Mouse (Mus musculus) lung, postnatal 0 days (tissue): ENCODE results near the gene Phldb2. TPM values are rescaled to one million over a fixed set of nuclear protein-coding genes. Genes with fewer than 3 reads are reported as not detected.

Source experiments
- ATAC-seq: fragments of 200-750 bp; cut with Nextera tagmentation; 2 replicates; pipeline ENCODE4 v1.8.0; 2017; ENCODE audit warnings: moderate library complexity
- DNase-seq: peaks from one replicate; pipeline ENCODE4 v3.0.0-alpha.2; 2016; ENCODE audit warnings: low spot score
- H3K27ac ChIP-seq: fragments of 300-500 bp; sonication (generic); 2 replicates; pipeline ENCODE4 v1.5.1; 2014; ENCODE audit warnings: antibody characterized with exemption, mild to moderate bottlenecking, low read length, mixed read lengths
- H3K27me3 ChIP-seq: fragments of 300-500 bp; sonication (generic); replicated peaks from 2 replicates; pipeline ENCODE4 v1.6.1; 2014; ENCODE audit warnings: low read length, mixed read lengths; ENCODE audit not compliant: insufficient read depth
- H3K36me3 ChIP-seq: fragments of 300-500 bp; sonication (generic); 2 replicates; pipeline ENCODE4 v1.6.1; 2014; ENCODE audit warnings: low read length, mixed read lengths; ENCODE audit not compliant: insufficient read depth
- H3K4me1 ChIP-seq: fragments of 300-500 bp; sonication (generic); 2 replicates; pipeline ENCODE4 v1.6.1; 2014; ENCODE audit warnings: antibody characterized with exemption, low read depth, low read length, mixed read lengths; ENCODE audit not compliant: insufficient read depth
- H3K4me2 ChIP-seq: fragments of 300-500 bp; sonication (generic); replicated peaks from 2 replicates; pipeline ENCODE4 v1.6.1; 2014; ENCODE audit warnings: low read depth, mild to moderate bottlenecking, low read length, moderate library complexity, mixed read lengths
- H3K4me3 ChIP-seq: fragments of 300-500 bp; sonication (generic); 2 replicates; pipeline ENCODE4 v1.5.1; 2014; ENCODE audit warnings: low read depth, low read length
- H3K9ac ChIP-seq: fragments of 300-500 bp; sonication (generic); replicated peaks from 2 replicates; pipeline ENCODE4 v1.6.1; 2014; ENCODE audit warnings: low read depth, mild to moderate bottlenecking
- H3K9me3 ChIP-seq: fragments of 300-500 bp; sonication (generic); 2 replicates; pipeline ENCODE4 v1.6.1; 2016; ENCODE audit warnings: low read length, mixed read lengths
- CTCF ChIP-seq: IDR thresholded peaks from 2 replicates; pipeline ENCODE4 v1.5.1; 2016; ENCODE audit warnings: antibody characterized with exemption, mild to moderate bottlenecking
- EP300 ChIP-seq: IDR thresholded peaks from 2 replicates; pipeline ENCODE4 v1.6.1; 2016; ENCODE audit warnings: antibody characterized with exemption, mild to moderate bottlenecking, control low read depth
- WGBS: fragments of 180-500 bp; shearing (Covaris S2); extraction: QIAGEN DNeasy Blood & Tissue Kit; methylation state at CpG from one replicate; pipeline ENCODE4 v1.1.7; 2014; 5-methylcytosine and 5-hydroxymethylcytosine counted together
- polyA plus RNA-seq: library from polyadenylated mRNA; unstranded; fragments of >200 nt; fragmentation: Nextera tagmentation; extraction: Ambion mirVana; gene quantifications from 2 replicates; pipeline ENCODE4 v1.2.1, GENCODE M21; 2015

The Phldb2 gene
- polyA plus RNA-seq, 1 experiment from 2014 or later: 54.2 TPM

DNA sequence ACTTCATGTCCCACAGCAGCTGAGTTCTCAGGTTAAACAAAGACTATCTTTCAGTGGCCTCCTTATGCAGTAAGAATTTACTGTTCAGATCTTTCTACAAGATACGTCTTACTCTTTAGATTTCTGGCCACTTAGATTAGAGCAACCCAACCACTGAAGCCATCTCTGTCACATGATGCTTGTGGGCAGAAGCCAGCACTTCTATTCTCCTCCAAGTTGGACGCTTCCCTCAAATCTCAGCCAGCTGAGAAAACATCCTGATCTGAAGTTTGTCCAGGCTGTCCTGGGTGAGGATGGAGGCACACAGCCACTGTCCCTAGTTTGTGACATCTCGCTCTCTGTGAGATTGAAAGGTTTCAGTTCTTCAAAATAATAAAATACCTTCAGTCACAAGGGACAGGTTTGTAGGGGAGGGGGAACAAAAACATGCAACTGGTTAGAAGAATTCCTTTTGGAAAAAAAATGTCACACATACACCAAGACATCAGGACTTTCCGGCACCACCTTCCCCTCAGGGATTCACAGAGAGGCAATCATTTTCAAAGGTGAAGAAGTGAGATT, 3.1 kb upstream of the Phldb2 start:
- 68% methylated on average over 4 of the region's 4 CpGs for WGBS
- Histone ChIP-seq H3K27me3 (no peaks in the 10 kb centered on the region), H3K9ac (no peak overlapping the region), H3K36me3 (no peaks in the 10 kb centered on the region), H3K9me3 (no peaks in the 10 kb centered on the region), H3K27ac (no peak overlapping the region), H3K4me2 (no peak overlapping the region), H3K4me3 (no peak overlapping the region), H3K4me1 (0 out of 2 replicates have a peak, but pooled peaks cover 2% of the 10 kb centered on the region)
- DNase-seq (no peak), ATAC-seq (no peak)
- no peak for TF ChIP-seq EP300
- no peak for TF ChIP-seq CTCF

DNA sequence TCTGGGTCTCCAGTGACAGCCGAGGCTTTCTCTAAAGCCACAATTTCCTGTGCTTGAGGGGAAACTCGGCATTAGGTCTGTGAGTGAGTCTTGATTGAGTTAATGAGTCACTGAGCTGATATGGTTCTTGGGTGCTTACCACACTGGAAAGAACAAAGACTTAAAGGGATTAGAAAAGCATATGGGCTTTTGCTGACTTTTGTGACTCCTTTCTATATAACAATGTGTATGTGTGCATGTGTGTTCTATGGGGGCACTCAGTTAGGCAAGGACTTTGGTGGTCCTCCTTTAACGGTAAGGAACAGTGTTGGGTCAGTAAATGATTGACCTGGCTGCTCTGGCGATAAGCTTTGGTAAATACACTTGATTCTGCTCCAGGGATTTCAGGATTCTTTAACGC, 897 bp downstream of the Phldb2 start:
- no peak overlapping the region for H3K4me2 ChIP-seq
- peak; percentile 75 for DNase-seq
- 28% methylated on average over 5 of the region's 5 CpGs for WGBS
- H3K9me3 ChIP-seq: no peaks in the 10 kb centered on the region
- 0 out of 2 replicates have a peak, but pooled peaks cover 2% of the 10 kb centered on the region for H3K4me1 ChIP-seq
- TF ChIP-seq CTCF: no peak
- TF ChIP-seq EP300: no peak
- peak overlapping the region; percentile 22; the same call in 1 of the 2 replicates for H3K27ac ChIP-seq
- peak; percentile 67 for ATAC-seq
- H3K4me3 ChIP-seq: no peak overlapping the region
- no peaks in the 10 kb centered on the region for H3K27me3 ChIP-seq
- no peak overlapping the region for H3K9ac ChIP-seq
- H3K36me3 ChIP-seq: no peaks in the 10 kb centered on the region

DNA sequence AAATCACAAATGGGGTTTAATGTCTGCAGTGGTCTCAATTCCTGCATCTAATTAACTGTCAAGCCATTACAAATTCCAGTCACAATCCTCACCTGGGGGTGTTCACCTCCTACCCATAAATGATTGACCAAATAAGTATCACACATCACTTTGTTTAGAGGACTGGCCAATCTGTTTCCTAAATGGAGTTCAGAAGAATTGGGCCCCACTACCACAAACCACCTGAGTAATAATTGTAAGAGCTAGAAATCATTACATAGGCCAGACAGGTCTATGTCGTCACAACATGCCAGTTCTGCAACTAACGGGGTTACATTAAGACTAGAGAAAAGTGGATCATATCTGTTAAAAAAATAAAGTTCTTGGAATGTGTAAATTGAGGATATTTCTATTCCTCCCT, 1.4 kb downstream of the Phldb2 start:
- ATAC-seq (no peak), DNase-seq (no peak)
- H3K27ac ChIP-seq: peak overlapping the region; percentile 22; the same call in 1 of the 2 replicates
- no peak for TF ChIP-seq EP300
- no peak for TF ChIP-seq CTCF
- 0 out of 2 replicates have a peak, but pooled peaks cover 2% of the 10 kb centered on the region for H3K4me1 ChIP-seq
- H3K4me3 ChIP-seq: no peak overlapping the region
- H3K9ac ChIP-seq: no peak overlapping the region
- no peak overlapping the region for H3K4me2 ChIP-seq
- H3K36me3 ChIP-seq: no peaks in the 10 kb centered on the region
- no peaks in the 10 kb centered on the region for H3K27me3 ChIP-seq
- WGBS: 65% methylated on average over 2 of the region's 2 CpGs
- no peaks in the 10 kb centered on the region for H3K9me3 ChIP-seq

DNA sequence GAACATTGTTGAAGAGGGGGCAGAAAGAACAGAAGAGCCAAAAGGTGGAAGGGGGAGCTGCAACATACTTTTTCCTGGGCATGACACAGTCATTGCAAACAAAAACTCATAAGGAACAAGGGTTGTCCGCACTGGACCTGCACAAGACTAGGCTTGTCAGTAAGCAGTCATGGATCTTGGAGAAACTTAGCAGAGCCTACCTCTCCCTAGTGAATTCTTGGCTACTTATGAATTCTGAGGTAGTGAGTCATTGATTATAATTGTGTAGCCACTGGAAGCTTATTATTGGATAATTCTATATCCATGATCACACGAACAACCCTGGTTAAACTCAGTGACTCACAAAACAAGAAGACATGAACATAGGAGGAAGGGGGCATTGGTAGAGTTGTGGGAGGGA, 7.1 kb downstream of the Phldb2 start:
- Histone ChIP-seq H3K4me3 (no peak overlapping the region), H3K27me3 (no peaks in the 10 kb centered on the region), H3K27ac (no peak overlapping the region), H3K4me1 (no peaks in the 10 kb centered on the region), H3K9me3 (no peaks in the 10 kb centered on the region), H3K4me2 (no peak overlapping the region), H3K36me3 (no peaks in the 10 kb centered on the region), H3K9ac (no peak overlapping the region)
- ATAC-seq (no peak), DNase-seq (no peak)
- TF ChIP-seq EP300 (no peak), CTCF (no peak)
- WGBS: 88% methylated on average over 2 of the region's 2 CpGs

DNA sequence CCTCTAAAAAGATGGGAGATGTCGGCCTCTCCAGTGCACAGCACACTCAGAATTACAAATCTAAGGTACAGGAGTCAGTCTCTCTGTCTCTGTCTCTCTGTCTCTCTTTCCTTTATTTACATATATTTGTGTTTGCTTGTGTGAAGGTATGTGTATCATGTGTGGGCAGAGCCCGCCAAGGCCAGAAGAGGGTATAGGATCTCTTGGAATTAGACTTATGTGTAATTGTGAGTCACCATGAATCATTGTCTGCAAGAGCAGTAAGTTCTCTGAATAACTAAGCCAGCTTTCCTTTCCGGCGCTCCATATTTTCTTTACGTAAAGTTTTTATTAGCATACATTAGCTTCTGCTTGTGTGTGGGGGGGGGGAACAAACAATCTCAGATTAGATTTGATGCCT, 7.7 kb downstream of the Phldb2 start:
- H3K9ac ChIP-seq: no peak overlapping the region
- 80% methylated on average over 5 of the region's 5 CpGs for WGBS

DNA sequence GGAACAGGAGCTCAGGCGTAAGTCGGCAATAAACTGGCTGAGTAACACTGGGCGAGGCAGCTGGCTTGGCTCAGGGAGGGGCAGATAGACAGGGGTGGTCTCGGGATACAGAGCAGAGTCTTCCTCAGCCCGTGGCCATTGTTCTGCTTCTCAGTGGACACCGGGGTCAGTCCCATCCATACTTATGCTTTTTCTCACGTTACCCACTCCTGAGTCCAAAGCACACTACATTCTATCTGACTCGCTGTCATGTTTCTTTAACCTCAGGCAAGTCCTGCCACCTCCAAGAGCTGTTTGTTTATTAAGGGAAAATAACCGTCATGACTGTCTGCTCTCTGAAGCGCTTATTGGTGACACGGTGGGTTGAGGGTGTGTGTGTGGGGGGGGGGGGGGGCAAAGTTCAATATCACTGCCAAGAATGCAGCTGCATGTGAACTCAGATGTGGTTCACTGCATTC, 8.2 kb downstream of the Phldb2 start:
- TF ChIP-seq EP300 (no peak), CTCF (no peak)
- Histone ChIP-seq H3K9me3 (no peaks in the 10 kb centered on the region), H3K4me3 (no peak overlapping the region), H3K27ac (no peak overlapping the region), H3K4me2 (no peak overlapping the region), H3K9ac (no peak overlapping the region), H3K4me1 (no peaks in the 10 kb centered on the region), H3K27me3 (no peaks in the 10 kb centered on the region), H3K36me3 (no peaks in the 10 kb centered on the region)
- 39% methylated on average over 11 of the region's 11 CpGs for WGBS
- DNase-seq (no peak), ATAC-seq (no peak)

More for the DNA sequence above, 7.7 kb downstream of the Phldb2 start:
- no peak overlapping the region for H3K4me3 ChIP-seq
- ATAC-seq: no peak
- no peak overlapping the region for H3K4me2 ChIP-seq
- no peak overlapping the region for H3K27ac ChIP-seq
- TF ChIP-seq CTCF: no peak
- no peak for TF ChIP-seq EP300
- no peaks in the 10 kb centered on the region for H3K9me3 ChIP-seq
- no peaks in the 10 kb centered on the region for H3K27me3 ChIP-seq
- no peaks in the 10 kb centered on the region for H3K36me3 ChIP-seq
- H3K4me1 ChIP-seq: no peaks in the 10 kb centered on the region
- DNase-seq: no peak
